Mouse (Mus musculus) ES-Bruce4 (cell line): ENCODE measurements around the gene Me1.

Experiments used
- CTCF ChIP-seq: IDR thresholded peaks from one replicate; pipeline ENCODE4 v1.8.1; 2011; ENCODE audit warnings: low read depth, low read length
- EP300 ChIP-seq: IDR thresholded peaks from 2 replicates; pipeline ENCODE4 v1.6.1; 2011; ENCODE audit warnings: low read depth, low read length; ENCODE audit not compliant: insufficient read depth
- POLR2A ChIP-seq: IDR thresholded peaks from one replicate; pipeline ENCODE4 v1.8.1; 2011; ENCODE audit warnings: low read length; ENCODE audit not compliant: insufficient read depth

GRCm38 (mm10) chr9:86742959-86743911 is 47.5 kb upstream of the Me1 start, which contains the start of gene Prss35:
- TF ChIP-seq POLR2A: no peak
- no peak for TF ChIP-seq CTCF
- no peak for TF ChIP-seq EP300
